Mouse (Mus musculus) adrenal gland, adult 8-10 months (tissue): ENCODE measurements around the gene Dnajb13. TPM values are rescaled to one million over a fixed set of nuclear protein-coding genes. Genes with fewer than 3 reads are reported as not detected.
"Not testable (repeated sequence)": the region's sequence is repeated elsewhere in the genome, so short reads cannot be mapped to it uniquely, and the experiment has no call there.

Experiments
- DNase-seq: peaks from one replicate; pipeline ENCODE4 v3.0.0; 2022
- total RNA-seq, 4 experiments: library from RNA; stranded (reverse); gene quantifications; 2 replicates each; pipeline ENCODE4 v1.2.4; 2022

Gene Dnajb13
- total RNA-seq, 4 experiments from 2014 or later, result 0.20 to 0.89 (median 0.42) TPM

DNA sequence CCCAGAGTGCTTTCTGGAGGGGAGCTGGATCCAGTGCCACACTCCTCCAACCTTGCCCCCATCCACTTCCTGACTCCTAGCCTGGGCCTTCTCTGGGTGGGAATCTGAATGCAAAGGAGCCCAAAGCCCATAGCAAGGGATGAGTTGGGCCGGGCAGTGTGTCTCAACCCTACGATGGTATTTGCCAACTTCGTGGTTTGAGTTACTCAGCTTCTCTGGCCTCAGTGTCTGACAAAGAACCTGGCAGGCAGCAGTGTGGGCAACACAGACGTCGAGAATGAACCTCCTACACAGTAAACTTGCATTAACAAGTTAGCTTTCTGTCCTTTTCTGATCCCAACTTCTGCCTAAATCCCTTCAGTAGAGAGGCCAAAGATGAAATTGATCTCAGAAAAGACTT, 30.3 kb downstream of the Dnajb13 start:
- no peak for DNase-seq

DNA sequence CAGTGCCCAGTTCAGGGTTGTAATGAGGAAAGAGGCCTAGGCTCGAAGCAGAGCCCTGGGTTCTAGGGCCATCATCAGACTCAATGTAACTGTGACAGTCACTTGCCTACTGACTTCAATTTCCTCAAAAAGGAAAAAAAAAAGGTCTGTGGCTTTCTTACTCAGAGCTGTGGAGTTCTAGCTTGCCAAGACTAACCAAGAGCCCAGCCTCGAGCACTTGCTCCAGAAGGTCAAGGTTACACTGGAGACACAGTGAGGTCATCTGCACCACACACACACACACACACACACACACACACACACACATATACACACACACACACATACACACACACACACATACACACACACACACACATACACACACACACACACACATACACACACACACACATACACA, 32.7 kb downstream of the Dnajb13 start:
- not testable (repeated sequence) for DNase-seq

DNA sequence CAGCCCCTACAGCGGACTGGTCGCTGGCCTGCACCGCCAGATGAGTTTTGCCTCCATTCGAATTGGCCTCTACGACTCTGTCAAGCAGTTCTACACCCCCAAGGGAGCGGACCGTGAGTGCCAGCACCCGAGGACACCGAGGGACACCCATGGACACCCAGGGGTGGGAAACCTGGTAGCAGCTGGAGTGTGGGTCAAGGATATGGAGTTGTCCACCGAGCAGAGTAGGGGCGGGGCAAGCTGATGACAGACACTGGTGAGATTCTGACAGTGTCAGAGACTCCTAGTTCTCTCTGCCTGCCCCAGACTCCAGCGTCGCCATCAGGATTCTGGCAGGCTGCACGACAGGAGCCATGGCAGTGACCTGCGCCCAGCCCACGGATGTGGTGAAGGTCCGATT, 34.6 kb downstream of the Dnajb13 start:
- no peak for DNase-seq

GRCm38 (mm10) chr7:100479823-100480164, 35.0 kb downstream of the Dnajb13 start:
- no peak for DNase-seq

- DNase-seq, result no peak
These were observed 35.5 kb downstream of the Dnajb13 start for GRCm38 (mm10) chr7:100479100-100479822.

- DNase-seq, result no peak
These were observed 40.1 kb downstream of the Dnajb13 start for GRCm38 (mm10) chr7:100474680-100475079.

DNA sequence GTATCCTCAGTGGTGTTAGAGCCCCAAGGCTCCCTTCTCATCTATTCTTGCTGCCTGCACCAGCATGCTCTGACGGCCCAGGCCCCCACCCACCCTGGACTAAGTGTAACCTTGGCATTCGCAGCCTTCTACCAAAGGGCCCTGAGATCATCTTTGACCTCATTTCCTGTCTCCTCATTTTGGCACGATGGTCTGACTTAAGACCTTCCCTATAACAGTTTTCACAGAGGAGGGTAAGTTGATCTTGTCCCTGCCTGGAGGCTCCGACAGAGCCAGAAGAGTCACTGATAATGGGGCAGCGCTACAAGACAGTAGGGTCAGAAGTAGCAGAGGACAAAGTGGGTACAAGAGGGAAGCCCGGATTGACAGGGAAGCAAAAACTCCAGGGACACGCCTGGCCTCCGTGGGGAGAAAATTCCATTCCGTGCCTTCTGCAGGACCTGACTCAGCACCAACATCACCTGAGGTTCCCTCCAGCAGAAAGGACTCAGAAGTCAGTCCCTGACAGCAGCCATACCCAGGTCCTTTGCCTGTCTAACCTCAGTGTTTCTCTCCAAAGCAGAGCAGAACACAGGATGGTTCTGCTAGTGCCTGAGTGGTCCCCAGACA, 40.8 kb downstream of the Dnajb13 start:
- DNase-seq, result no peak

- no peak for DNase-seq
These were observed 42.0 kb downstream of the Dnajb13 start, which contains the start of gene Ucp3 for GRCm38 (mm10) chr7:100472777-100473176. Ucp3 (plus strand) TSS chr7:100472990.

DNA sequence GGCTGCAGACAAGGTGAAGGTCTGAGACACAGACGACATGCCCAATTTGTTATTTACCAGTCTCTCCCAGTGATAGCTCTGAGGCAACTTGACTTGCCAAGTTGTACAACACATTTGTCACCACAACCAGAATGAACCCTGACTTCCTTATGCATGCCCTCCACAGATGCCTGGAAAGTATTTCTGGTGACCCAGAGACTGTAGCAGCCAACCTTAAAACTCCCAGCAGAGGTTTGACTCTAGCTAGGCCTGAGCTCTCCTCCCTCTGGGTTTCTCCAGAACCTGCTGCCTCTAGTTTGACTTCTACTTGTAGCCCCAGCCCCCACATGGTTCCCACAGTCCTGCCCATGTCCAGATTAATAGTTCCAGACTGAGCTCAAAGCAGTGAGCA, 43.4 kb downstream of the Dnajb13 start:
- no peak for DNase-seq

- no peak for DNase-seq
These were observed 43.9 kb downstream of the Dnajb13 start for GRCm38 (mm10) chr7:100470796-100471406.

- DNase-seq, result no peak
These were observed 45.3 kb downstream of the Dnajb13 start for GRCm38 (mm10) chr7:100469502-100469901.

GRCm38 (mm10) chr7:100468761-100469160, 46.0 kb downstream of the Dnajb13 start:
- no peak for DNase-seq

- DNase-seq, result no peak
These were observed 47.8 kb downstream of the Dnajb13 start for GRCm38 (mm10) chr7:100466781-100467510.

DNA sequence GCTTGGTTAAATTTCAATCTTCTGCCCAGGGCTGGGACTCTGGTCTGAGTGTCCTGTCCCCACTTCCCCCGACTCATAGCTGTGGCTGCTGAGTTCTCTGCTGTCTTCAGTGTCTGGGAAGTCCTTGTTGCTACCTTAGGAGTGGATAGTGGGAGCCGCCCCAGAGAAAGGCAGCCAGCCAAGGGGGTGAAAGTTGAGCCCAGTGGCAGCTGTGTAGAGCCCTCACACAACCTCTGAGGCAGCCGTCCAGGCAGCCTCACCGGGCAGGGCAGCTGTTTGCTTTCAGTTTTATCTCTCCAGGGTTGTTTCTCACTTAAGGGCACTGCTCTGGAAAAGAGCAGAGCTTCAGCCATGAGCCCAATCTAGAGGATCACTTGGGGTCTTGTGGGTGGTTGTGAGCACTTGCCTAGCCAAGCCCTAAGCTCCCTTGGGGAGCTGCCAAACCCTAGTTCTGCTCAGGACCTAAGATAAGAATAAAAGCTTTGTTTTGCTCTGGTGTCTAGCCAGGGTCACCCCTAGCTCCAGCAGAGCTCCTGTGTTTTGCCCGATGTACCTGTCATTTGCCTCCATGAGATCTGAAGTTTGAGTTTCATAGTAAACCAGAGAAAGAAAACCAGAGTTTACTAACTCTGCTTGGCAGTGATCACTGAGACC, 49.0 kb downstream of the Dnajb13 start:
- peak; percentile 73 for DNase-seq

DNA sequence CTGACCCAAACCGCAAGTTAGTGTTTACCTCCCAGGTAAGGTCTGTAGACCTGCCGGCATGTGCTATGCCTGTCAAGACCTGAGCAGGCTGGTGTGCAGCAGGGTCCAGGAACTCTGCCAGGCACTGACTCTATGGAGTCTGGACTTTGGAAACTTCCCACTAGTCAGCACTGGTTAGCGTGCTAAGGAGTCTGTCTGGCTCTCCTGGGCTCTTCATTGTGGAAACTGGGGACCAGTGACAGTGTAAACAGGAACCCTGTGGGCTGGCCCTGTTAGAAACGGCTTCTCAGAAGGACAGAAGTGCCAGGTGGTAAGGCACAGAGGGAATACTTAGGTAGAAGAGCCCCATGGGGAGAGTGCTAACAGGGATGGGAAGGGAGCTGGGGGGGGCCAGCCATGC, 49.5 kb downstream of the Dnajb13 start:
- no peak for DNase-seq

GRCm38 (mm10) chr7:100464248-100464647, 50.5 kb downstream of the Dnajb13 start:
- DNase-seq, result no peak

- DNase-seq, result no peak
These were observed 51.0 kb downstream of the Dnajb13 start for GRCm38 (mm10) chr7:100463757-100464156.

DNA sequence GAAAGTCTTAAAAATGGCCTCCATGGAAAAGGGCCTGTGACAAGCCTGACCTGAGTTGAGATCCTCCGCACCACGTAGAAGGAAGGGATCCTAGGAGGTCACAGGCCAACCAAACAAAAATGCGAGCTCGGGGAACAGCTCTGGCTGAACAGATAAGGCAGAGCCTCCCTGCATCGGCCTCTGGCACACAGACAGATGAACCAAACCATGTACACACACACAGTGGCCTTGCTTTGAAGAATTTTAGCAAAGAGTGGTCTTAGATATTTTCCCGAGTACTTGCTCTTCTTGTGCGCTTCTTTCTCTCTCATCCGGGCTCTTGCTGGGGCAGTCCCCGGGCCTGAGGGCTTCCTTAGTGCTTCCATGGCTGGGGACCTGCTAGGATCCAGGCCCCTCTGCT, 51.6 kb downstream of the Dnajb13 start:
- no peak for DNase-seq

- DNase-seq, result peak; percentile 67
These were observed 53.1 kb downstream of the Dnajb13 start for GRCm38 (mm10) chr7:100461621-100462151.

DNA sequence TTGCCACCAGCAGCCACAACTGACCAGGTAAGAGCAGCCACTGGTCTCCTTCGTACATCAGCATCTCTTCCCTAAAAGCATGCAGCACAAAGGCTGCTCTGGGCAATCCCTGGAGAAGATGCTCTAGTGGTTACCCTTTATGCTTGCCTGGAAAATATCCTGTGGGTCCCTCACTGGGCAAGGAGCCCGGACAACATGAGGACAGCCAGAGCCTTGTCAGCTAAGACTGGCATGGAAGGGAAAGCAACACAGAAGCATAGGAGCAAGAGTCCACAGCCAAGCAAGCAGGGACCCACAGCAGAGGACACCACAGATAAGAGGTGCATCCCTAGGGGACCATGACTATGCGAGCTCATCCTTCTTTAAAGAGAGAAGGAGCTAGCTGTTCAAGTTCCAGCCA, 54.9 kb downstream of the Dnajb13 start:
- DNase-seq, result no peak

- no peak for DNase-seq
These were observed 56.6 kb downstream of the Dnajb13 start for GRCm38 (mm10) chr7:100458153-100458552.
